Mouse (Mus musculus): ENCODE results near the gene Olfr702. TPM values are rescaled to one million over a fixed set of nuclear protein-coding genes. Genes with fewer than 3 reads are reported as not detected.

Olfr702 gene
- not detected for polyA plus RNA-seq (2012; fragmentation: generic; extraction: Trizol)

DNA sequence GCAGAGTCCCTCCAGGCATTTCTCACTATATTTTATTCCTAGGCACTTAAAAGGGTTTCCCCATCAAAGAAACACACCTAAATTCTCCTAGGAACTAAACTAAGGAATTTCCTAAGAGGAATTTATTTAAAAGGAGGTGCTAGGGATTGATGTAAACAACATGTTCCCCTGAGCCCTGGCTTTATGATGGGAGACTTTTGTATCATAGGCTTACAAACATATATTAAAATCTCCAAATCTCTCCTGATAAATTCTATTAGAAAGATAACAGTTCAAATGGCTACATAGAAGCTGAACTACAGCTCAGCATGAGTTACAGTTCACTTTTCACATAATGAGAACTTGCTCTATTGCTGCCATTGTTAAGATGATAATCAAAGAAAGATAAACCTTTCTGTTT, at the start of gene Olfr702:
TSS of gene Olfr702 (minus strand) at position 101 of the 400 bp plus-strand sequence.

DNA sequence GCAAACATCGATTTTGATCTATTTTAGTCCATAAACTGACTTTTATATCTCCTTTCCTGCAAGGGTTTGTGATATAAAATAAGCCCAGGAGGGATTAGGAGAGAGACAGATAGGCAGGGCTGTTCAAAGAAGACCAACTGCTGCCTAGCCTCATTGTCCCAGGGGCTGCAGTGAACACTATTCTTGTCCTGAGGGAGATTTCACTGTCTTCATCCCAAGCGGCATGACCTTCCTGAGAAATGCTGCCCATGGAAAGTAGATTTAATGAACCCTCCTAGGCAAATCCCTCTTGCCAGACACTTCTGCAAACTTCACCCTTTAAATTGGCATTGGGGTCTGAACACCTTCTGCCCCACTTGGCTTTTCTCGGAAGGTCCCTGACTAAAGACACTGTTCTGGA, 43.1 kb upstream of the Olfr702 start, which contains the start of gene Olfr705:
TSS of gene Olfr705 (minus strand) at position 101 of the 400 bp plus-strand sequence.

DNA sequence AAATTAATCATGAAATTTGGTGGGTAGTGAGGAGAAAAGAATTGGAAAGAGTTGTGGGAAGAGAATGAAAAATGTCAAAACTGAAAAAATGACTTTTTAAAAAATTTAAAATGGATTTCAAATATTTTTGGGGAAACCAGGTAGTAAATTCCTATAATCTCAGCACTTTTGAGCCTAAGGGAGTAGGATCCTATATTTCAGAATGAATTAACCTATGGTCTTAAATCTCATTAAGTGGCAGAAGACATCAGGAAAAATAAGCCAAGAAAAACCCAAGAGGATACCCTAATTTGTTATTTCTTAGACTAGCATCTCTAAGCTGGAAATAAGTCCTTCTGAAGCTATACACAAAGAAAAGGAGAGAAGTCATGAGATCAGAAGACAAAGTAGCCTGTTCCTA, 29.2 kb upstream of the Olfr702 start, which contains the start of gene Olfr704:
TSS of gene Olfr704 (plus strand) at position 301 of the 400 bp plus-strand sequence.

DNA sequence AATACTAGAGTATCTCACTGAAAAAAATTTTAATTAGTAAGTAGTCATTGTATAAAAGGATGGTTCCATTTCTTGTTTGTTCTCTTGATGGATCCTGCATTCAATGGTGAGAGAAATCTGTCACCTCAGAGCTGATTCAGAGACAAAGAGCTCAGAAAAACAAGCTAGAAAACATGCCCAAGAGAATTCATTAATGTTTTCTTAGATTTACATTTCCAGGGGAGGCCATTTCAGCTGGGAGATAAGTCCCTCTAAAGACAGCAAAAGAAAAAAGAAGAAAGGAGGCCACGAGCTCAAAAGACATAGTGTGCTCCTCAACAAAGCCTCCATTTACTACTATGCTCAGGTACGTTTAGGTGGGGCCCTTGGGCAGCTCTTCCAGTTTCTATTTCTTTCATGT, 9.4 kb upstream of the Olfr702 start, which contains the start of gene Olfr703:
TSS of gene Olfr703 (plus strand) at position 301 of the 400 bp plus-strand sequence.

DNA sequence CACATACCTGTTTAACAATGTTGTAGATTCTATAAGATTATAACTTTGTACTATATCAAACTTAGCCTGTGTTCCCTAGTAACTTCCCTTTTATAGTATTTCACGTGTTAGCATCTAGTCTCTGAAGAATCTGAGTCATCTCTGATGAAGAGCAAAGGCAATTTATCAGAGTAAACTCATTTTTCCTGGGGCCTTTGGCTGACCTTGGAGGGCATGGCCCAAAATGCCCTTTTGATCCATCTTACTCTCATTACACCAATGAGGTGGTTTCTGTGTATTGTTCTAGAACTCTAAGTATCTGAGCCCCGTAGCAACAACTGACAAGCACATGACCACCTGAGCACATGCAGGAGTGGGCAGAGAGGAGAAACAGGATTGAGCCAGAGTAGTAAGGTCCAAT, 19.9 kb downstream of the Olfr702 start, which contains the start of gene Olfr701:
TSS of gene Olfr701 (plus strand) at position 301 of the 400 bp plus-strand sequence.

DNA sequence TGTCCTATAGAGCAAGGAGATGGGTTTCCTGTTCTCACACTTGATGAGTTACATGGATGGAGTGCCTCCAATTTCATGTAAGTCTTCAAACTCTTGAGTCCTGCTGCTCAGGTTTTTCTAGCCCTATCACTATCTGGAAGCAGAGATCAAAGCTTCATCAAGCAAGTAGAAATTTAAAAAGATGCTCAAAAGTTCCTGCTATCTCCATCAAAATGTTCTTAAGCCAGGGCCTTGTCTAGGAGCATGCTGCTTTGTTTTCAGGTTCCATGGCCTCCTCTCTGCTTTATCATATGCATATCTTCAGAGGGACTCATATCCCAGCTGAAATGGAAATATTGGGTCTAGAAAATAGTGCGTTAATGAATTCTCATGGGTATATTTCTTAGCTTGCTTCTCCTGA, 25.0 kb downstream of the Olfr702 start, which contains the start of gene Olfr700:
TSS of gene Olfr700 (minus strand) at position 101 of the 400 bp plus-strand sequence.

DNA sequence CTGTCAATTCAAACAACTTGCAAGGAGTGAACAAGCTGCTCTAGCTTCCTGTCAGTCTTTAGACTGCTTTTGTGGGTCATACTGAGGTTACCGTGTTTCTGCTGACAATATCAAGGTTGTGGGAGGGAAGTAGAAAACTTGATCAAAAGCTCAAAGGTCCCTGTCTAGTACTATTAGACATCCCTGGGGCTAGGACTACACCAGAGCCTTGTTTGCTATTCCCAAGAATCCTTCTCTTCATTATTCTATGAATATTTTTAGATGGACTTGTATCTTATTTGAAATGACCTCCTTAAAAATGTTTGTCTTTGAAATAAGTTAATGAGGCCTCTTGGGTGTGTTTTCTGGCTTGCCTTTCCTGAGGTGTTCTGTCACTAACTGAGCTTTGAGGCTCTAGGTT, 40.6 kb downstream of the Olfr702 start, which contains the start of gene Olfr699:
TSS of gene Olfr699 (minus strand) at position 101 of the 400 bp plus-strand sequence.

Other genes starting within 250 kb of the Olfr702 start
- gene Olfr693, start 153.3 kb downstream of the Olfr702 start, polyA plus RNA-seq (2012; fragmentation: generic; extraction: Trizol): not detected
- gene Olfr694, start 142.1 kb downstream of the Olfr702 start, polyA plus RNA-seq (2012; fragmentation: generic; extraction: Trizol): not detected
- gene Olfr695, start 117.5 kb downstream of the Olfr702 start, polyA plus RNA-seq (2012; fragmentation: generic; extraction: Trizol): not detected
- gene Olfr697, start 91.5 kb downstream of the Olfr702 start, polyA plus RNA-seq (2012; fragmentation: generic; extraction: Trizol): not detected
- gene Olfr698, start 78.5 kb downstream of the Olfr702 start, polyA plus RNA-seq (2012; fragmentation: generic; extraction: Trizol): not detected
- not detected for gene Olfr699, start 40.7 kb downstream of the Olfr702 start, polyA plus RNA-seq (2012; fragmentation: generic; extraction: Trizol)
- gene Olfr700, start 25.1 kb downstream of the Olfr702 start, polyA plus RNA-seq (2012; fragmentation: generic; extraction: Trizol): not detected
- not detected for gene Olfr701, start 19.8 kb downstream of the Olfr702 start, polyA plus RNA-seq (2012; fragmentation: generic; extraction: Trizol)
- not detected for gene Olfr703, start 9.5 kb upstream of the Olfr702 start, polyA plus RNA-seq (2012; fragmentation: generic; extraction: Trizol)
- not detected for gene Olfr704, start 29.3 kb upstream of the Olfr702 start, polyA plus RNA-seq (2012; fragmentation: generic; extraction: Trizol)
- not detected for gene Olfr705, start 43.0 kb upstream of the Olfr702 start, polyA plus RNA-seq (2012; fragmentation: generic; extraction: Trizol)
- not detected for gene Olfr706, start 54.3 kb upstream of the Olfr702 start, polyA plus RNA-seq (2012; fragmentation: generic; extraction: Trizol)
- gene Olfr707, start 67.3 kb upstream of the Olfr702 start, polyA plus RNA-seq (2012; fragmentation: generic; extraction: Trizol): not detected
- gene Olfr1532-ps1, start 74.1 kb upstream of the Olfr702 start, polyA plus RNA-seq (2012; fragmentation: generic; extraction: Trizol): not detected
- gene Olfr709-ps1, start 98.3 kb upstream of the Olfr702 start, polyA plus RNA-seq (2012; fragmentation: generic; extraction: Trizol): not detected
- not detected for gene Olfr710, start 114.4 kb upstream of the Olfr702 start, polyA plus RNA-seq (2012; fragmentation: generic; extraction: Trizol)
- not detected for gene Olfr6, start 130.0 kb upstream of the Olfr702 start, polyA plus RNA-seq (2012; fragmentation: generic; extraction: Trizol)
- gene Olfr711, start 141.6 kb upstream of the Olfr702 start, polyA plus RNA-seq (2012; fragmentation: generic; extraction: Trizol): not detected
- not detected for gene Olfr2, start 172.2 kb upstream of the Olfr702 start, polyA plus RNA-seq (2012; fragmentation: generic; extraction: Trizol)
- gene Olfr713, start 197.3 kb upstream of the Olfr702 start, polyA plus RNA-seq (2012; fragmentation: generic; extraction: Trizol): not detected
- not detected for gene Olfr714, start 237.1 kb upstream of the Olfr702 start, polyA plus RNA-seq (2012; fragmentation: generic; extraction: Trizol)